Mouse (Mus musculus) heart, embryonic 13.5 days (tissue): ENCODE measurements around the gene Ttc8. TPM values are rescaled to one million over a fixed set of nuclear protein-coding genes. Genes with fewer than 3 reads are reported as not detected.

Source experiments
- ATAC-seq: fragments of 200-750 bp; cut with Nextera tagmentation; 2 replicates; pipeline ENCODE4 v1.8.0; 2017; ENCODE audit warnings: moderate TSS enrichment; ENCODE audit not compliant: insufficient number of reproducible peaks, low FRiP score, low TSS enrichment; ENCODE audit errors: extremely low read depth
- H3K27ac ChIP-seq: fragments of 300-500 bp; sonication (generic); replicated peaks from 2 replicates; pipeline ENCODE4 v1.5.1; 2015; ENCODE audit warnings: moderate library complexity, mild to moderate bottlenecking, inconsistent platforms
- H3K27me3 ChIP-seq: fragments of 300-500 bp; sonication (generic); replicated peaks from 2 replicates; pipeline ENCODE4 v1.6.1; 2015; ENCODE audit warnings: mild to moderate bottlenecking, inconsistent platforms
- H3K36me3 ChIP-seq: fragments of 300-500 bp; sonication (generic); 2 replicates; pipeline ENCODE4 v1.6.1; 2015; ENCODE audit warnings: mild to moderate bottlenecking, inconsistent platforms
- H3K4me1 ChIP-seq: fragments of 300-500 bp; sonication (generic); 2 replicates; pipeline ENCODE4 v1.6.1; 2015; ENCODE audit warnings: inconsistent platforms
- H3K4me2 ChIP-seq: fragments of 300-500 bp; sonication (generic); 2 replicates; pipeline ENCODE4 v1.6.1; 2015; ENCODE audit warnings: inconsistent platforms, mild to moderate bottlenecking, moderate library complexity
- H3K4me3 ChIP-seq: fragments of 300-500 bp; sonication (generic); 2 replicates; pipeline ENCODE4 v1.5.1; 2015; ENCODE audit warnings: moderate library complexity, mild to moderate bottlenecking, inconsistent platforms
- H3K9ac ChIP-seq: fragments of 300-500 bp; sonication (generic); 2 replicates; pipeline ENCODE4 v1.6.1; 2015; ENCODE audit warnings: inconsistent platforms, mild to moderate bottlenecking, moderate library complexity
- H3K9me3 ChIP-seq: fragments of 300-500 bp; sonication (generic); 2 replicates; pipeline ENCODE4 v1.6.1; 2016; ENCODE audit warnings: inconsistent platforms
- WGBS: fragments of 180-500 bp; shearing (Covaris S2); methylation state at CpG from one replicate; pipeline ENCODE4 v1.1.7; 2015; ENCODE audit warnings: mixed read lengths; 5-methylcytosine and 5-hydroxymethylcytosine counted together
- polyA plus RNA-seq: library from polyadenylated mRNA; unstranded; fragments of >200 nt; fragmentation: Nextera tagmentation; extraction: Ambion mirVana; gene quantifications from 2 replicates; pipeline ENCODE4 v1.2.1, GENCODE M21; 2015

Gene Ttc8
- polyA plus RNA-seq, 1 experiment from 2014 or later, result 14.4 TPM

DNA sequence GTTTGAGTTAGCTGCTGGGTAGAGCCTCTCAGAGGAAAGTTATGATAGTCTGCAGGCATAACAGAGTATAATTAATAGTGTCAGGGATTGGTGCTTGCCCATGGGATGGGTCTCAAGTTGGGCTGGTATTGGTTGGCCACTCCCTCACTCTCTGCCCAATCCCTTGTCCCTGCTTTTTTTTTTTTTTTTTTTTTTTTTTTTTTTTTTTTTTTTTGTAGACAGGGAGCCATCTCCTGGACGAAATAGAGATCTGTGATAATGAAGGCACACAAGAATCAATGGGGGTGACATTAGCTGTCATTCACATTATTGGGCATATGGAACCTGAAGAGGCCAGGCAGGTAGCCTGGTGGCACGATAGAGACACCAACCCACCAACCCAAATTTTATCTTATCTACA is 79.9 kb downstream of the Ttc8 start:
- H3K27me3 ChIP-seq, result no peaks in the 10 kb centered on the region
- no peak overlapping the region for H3K27ac ChIP-seq
- no peak overlapping the region for H3K4me3 ChIP-seq
- no peaks in the 10 kb centered on the region for H3K4me1 ChIP-seq
- no peaks in the 10 kb centered on the region for H3K36me3 ChIP-seq
- WGBS, result 52% methylated on average over 2 of the region's 2 CpGs
- ATAC-seq, result no peak
- H3K9ac ChIP-seq, result no peak overlapping the region
- H3K4me2 ChIP-seq, result no peak overlapping the region
- H3K9me3 ChIP-seq, result no peaks in the 10 kb centered on the region

DNA sequence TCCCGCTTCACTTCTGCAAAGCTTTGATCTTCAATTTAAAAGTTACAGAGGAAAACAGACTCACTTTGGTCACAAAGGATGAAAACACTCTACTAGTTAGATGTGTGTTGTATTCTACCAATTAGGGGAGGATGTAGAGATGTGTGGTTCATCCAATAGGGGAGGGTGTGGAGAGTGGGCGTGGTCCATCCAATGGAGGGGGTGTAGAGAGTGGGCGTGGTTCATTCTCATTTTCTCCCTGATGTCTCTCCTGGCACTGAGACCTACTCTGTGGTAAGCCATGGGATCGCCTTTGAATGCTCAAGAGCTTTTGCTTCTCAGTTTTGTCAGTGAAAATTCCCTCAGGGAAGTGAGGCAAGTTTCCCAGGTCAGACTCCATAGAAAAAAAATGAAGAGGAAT is 82.7 kb downstream of the Ttc8 start:
- ATAC-seq, result no peak
- Histone ChIP-seq H3K36me3 (no peaks in the 10 kb centered on the region), H3K9ac (no peak overlapping the region), H3K4me1 (no peaks in the 10 kb centered on the region), H3K4me2 (no peak overlapping the region), H3K9me3 (no peaks in the 10 kb centered on the region), H3K27me3 (no peaks in the 10 kb centered on the region), H3K27ac (no peak overlapping the region), H3K4me3 (no peak overlapping the region)
- 52% methylated on average over 4 of the region's 4 CpGs for WGBS

DNA sequence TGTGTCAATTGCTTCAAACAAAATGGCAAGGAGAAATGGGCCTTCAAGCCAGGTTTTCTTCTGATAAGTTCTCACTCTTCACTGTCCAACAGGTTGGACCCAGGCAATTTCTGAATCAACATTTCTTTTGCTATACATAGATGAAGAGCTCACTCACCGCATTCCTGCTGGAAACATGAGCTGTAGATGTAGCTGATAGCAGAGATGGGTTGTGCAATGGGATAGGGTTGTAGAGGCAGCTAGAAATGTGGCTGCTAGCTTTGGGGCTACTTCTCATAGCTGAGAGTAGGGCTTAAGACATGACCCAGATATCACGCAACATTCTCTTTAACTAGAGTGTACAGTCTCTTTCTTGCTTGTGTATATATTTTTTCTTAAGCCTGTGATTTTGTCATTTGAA is 84.4 kb downstream of the Ttc8 start:
- H3K4me3 ChIP-seq, result no peak overlapping the region
- no peaks in the 10 kb centered on the region for H3K27me3 ChIP-seq
- H3K4me1 ChIP-seq, result no peaks in the 10 kb centered on the region
- no peaks in the 10 kb centered on the region for H3K36me3 ChIP-seq
- no peak overlapping the region for H3K4me2 ChIP-seq
- H3K9me3 ChIP-seq, result no peaks in the 10 kb centered on the region
- H3K27ac ChIP-seq, result no peak overlapping the region
- WGBS, result 75% methylated on average over 2 of the region's 2 CpGs
- no peak for ATAC-seq
- H3K9ac ChIP-seq, result no peak overlapping the region

DNA sequence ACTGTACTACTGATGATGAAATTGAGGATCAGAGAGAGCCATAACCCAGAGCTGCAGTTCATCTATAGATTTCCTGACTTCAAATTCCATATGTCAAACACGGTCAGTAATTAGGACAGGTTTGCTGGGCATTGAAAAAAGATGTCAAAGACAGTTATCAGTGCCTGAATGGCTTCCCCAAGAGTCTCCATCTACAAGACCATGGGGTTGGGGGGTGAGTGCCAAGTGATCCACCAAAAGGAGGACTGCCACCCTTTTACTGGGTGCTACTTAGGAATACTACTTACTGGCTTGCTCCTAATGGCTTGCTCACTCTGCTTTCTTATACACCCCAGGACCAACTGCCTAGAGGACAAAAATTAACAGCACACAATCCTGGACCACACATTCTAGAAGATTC is 88.4 kb downstream of the Ttc8 start:
- H3K4me2 ChIP-seq, result no peak overlapping the region
- H3K27me3 ChIP-seq, result no peaks in the 10 kb centered on the region
- H3K9ac ChIP-seq, result no peak overlapping the region
- H3K4me3 ChIP-seq, result no peak overlapping the region
- 83% methylated on average over 1 of the region's 1 CpGs for WGBS
- no peaks in the 10 kb centered on the region for H3K9me3 ChIP-seq
- no peaks in the 10 kb centered on the region for H3K36me3 ChIP-seq
- H3K4me1 ChIP-seq, result peaks cover 3% of the 10 kb centered on the region; the same call in 1 of the 2 replicates
- H3K27ac ChIP-seq, result no peak overlapping the region
- no peak for ATAC-seq

DNA sequence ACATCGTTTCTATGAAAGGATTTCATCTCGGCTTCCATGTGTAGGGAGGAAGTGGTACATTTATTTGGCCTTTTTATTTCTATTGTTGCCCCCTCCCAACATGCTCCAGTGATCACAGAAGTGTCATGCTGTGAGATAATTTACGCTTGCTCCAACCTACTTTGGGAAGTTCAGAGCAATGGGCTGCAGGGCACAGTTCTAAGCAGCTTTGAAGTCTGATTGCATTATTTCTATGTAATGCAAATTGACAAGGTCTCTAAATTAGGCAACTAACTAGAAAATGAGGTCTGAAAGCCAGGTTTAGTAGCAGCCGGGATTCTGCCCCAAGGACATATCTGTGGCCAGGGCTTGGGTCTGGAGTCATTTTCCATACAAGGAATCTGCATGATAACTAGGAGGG is 89.1 kb downstream of the Ttc8 start:
- no peak overlapping the region for H3K27ac ChIP-seq
- H3K9ac ChIP-seq, result no peak overlapping the region
- no peaks in the 10 kb centered on the region for H3K27me3 ChIP-seq
- ATAC-seq, result no peak
- H3K36me3 ChIP-seq, result no peaks in the 10 kb centered on the region
- H3K4me3 ChIP-seq, result no peak overlapping the region
- peaks cover 3% of the 10 kb centered on the region; the same call in 1 of the 2 replicates for H3K4me1 ChIP-seq
- no peaks in the 10 kb centered on the region for H3K9me3 ChIP-seq
- WGBS, result 77% methylated on average over 4 of the region's 4 CpGs
- H3K4me2 ChIP-seq, result no peak overlapping the region

DNA sequence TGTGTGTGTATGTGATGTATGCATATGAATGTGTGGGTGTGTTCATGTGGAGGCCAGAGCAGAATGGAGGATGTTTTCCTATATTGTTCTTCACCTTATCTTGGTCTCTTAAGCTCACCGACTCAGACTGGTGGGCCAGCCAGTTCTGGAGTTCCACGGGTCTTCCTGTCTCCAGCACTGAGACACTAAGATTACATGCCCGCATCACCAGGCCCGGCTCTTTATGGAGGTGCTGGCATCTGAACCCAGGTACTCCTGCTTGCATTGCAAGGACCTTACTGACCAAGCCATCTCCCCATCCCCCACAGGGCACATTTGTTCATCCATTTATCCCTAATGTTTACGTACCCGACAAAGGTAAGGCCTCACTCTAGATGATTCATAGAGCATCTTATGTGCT is 89.7 kb downstream of the Ttc8 start:
- no peak overlapping the region for H3K9ac ChIP-seq
- H3K27me3 ChIP-seq, result no peaks in the 10 kb centered on the region
- ATAC-seq, result no peak
- H3K36me3 ChIP-seq, result no peaks in the 10 kb centered on the region
- peaks cover 3% of the 10 kb centered on the region; the same call in 1 of the 2 replicates for H3K4me1 ChIP-seq
- no peaks in the 10 kb centered on the region for H3K9me3 ChIP-seq
- H3K4me3 ChIP-seq, result no peak overlapping the region
- no peak overlapping the region for H3K27ac ChIP-seq
- 73% methylated on average over 6 of the region's 6 CpGs for WGBS
- H3K4me2 ChIP-seq, result no peak overlapping the region

DNA sequence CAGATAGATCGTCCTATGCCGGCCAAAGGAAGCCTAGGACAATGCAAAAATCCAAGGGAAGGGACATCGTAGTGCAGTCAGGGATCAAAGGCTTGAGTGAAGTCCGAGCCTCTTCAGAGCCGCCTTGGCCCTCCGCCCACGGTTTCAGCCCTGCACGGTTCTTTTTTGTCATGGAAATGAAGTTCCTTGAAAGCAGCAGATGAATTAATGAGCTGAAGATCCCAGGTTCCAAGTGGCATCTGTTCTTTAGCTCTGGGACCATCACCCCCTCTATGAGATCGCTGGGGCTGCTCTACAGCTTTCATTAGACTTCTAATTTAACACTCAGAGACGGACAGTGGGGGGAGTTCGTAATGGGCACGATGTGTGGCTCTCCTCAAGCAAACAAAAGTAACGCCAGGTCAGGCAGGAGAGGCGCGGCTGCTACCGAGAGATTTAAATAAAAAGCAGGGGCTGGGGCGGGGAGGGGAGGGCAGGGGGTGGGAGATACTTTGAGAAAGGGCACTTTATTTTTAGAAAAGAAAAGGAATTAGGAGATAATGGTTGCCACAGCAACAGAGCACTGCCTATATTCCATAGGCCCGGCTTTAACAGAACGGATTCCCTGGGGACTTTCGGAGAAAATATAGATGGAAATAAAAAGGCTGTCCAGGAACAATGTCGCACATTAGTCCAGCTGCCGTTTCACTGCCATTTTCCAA is 90.9 kb downstream of the Ttc8 start:
- peak overlapping the region; percentile 34 for H3K4me3 ChIP-seq
- H3K27ac ChIP-seq, result no peak overlapping the region
- no peak for ATAC-seq
- no peaks in the 10 kb centered on the region for H3K36me3 ChIP-seq
- no peaks in the 10 kb centered on the region for H3K9me3 ChIP-seq
- no peaks in the 10 kb centered on the region for H3K27me3 ChIP-seq
- peak overlapping the region; percentile 33 for H3K9ac ChIP-seq
- WGBS, result 13% methylated on average over 22 of the region's 22 CpGs
- peak overlapping the region; percentile 64 for H3K4me2 ChIP-seq
- H3K4me1 ChIP-seq, result peaks cover 3% of the 10 kb centered on the region; the same call in 1 of the 2 replicates

DNA sequence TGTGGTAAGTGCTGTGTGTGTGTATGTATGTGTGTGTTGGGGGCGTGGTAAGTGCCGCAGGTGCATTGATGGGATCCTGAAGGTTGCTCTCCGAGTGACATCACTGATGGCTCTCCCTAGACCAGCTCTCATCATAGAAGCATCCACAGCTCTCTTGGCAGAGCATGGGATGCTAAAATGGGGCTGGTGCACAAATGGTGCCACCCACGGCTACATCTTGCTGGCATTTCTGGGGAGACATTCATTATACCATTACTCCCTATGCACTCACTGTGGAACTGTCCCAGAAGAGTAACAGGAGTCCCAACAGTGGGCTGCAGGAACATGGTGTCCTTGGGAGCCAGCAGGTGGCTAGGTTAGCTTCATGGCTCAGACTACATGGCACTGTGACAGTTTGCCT is 95.5 kb downstream of the Ttc8 start:
- Histone ChIP-seq H3K27ac (no peak overlapping the region), H3K4me1 (peaks cover 3% of the 10 kb centered on the region; the same call in 1 of the 2 replicates), H3K27me3 (no peaks in the 10 kb centered on the region), H3K36me3 (no peaks in the 10 kb centered on the region), H3K9me3 (no peaks in the 10 kb centered on the region), H3K9ac (no peak overlapping the region), H3K4me2 (no peak overlapping the region), H3K4me3 (no peak overlapping the region)
- 75% methylated on average over 4 of the region's 4 CpGs for WGBS
- ATAC-seq, result no peak

DNA sequence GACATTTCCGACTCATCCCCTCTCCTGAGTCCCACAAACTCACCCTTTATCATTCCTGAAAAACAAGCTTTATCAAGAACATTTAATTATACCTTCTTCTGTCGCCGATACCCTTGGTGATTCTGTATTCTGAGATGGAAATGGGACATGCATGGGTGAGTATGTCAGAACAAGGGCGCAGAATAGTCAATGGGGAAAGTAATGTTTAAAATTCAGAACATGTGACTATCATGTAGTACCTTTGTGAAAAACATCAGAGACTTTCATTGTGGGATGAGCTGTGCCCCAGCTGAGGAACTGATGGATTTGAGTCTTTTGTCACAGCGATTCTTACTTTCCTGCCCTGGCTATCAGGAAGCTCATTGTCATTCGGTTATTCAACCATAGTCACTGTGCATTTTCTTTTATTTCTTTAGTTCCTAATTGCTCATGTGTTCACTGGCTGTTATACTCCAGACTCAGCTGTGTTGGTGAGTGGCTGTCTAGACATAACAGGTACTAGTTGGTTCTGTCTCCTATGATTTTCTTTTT is 104.1 kb downstream of the Ttc8 start:
- ATAC-seq, result no peak
- H3K27ac ChIP-seq, result no peak overlapping the region
- no peaks in the 10 kb centered on the region for H3K36me3 ChIP-seq
- no peaks in the 10 kb centered on the region for H3K27me3 ChIP-seq
- no peak overlapping the region for H3K4me3 ChIP-seq
- 80% methylated on average over 6 of the region's 6 CpGs for WGBS
- H3K4me2 ChIP-seq, result no peak overlapping the region
- H3K4me1 ChIP-seq, result no peaks in the 10 kb centered on the region
- H3K9ac ChIP-seq, result no peak overlapping the region
- H3K9me3 ChIP-seq, result no peaks in the 10 kb centered on the region

DNA sequence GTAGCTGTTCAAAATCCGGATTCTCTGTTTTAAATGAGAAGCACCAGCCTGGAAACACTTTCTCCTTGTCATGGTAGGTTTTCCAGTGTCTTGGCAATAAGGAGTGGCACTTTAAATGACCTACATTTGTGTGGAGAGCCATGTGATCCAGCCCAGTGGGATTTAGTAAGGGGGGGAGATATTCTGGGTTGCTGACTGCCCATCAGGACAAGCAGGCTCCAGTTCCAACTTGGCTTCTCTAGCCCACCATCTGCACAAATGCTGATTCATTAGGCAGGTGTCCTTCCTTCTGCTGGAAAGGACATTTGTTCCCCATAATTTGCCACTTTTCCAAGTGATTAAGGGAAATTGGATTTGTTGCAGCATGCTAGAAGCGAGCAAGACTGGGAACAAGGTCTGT is 105.9 kb downstream of the Ttc8 start:
- ATAC-seq, result no peak
- Histone ChIP-seq H3K4me1 (no peaks in the 10 kb centered on the region), H3K4me2 (no peak overlapping the region), H3K27ac (no peak overlapping the region), H3K9me3 (no peaks in the 10 kb centered on the region), H3K27me3 (no peaks in the 10 kb centered on the region), H3K9ac (no peak overlapping the region), H3K36me3 (no peaks in the 10 kb centered on the region), H3K4me3 (no peak overlapping the region)
- 65% methylated on average over 2 of the region's 2 CpGs for WGBS

DNA sequence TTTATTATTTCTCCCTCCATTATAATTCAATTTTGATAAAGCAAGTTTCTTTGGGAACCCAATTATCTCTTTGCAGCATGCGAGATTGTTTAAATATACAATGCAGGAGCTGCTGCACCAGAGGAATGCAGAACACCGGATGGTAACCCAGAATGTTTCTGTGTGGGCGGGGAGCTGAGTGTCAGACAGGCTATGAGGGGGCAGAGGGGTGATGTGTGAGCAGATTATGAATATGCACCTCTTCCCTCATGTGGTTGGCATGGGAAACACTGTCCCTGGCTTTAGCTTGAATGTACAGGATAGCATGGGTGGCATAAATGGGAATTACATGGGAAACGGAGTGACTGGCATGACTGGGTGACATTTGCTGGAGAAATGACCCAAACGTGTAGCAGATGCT is 108.3 kb downstream of the Ttc8 start:
- no peaks in the 10 kb centered on the region for H3K36me3 ChIP-seq
- no peak for ATAC-seq
- no peaks in the 10 kb centered on the region for H3K9me3 ChIP-seq
- 44% methylated on average over 5 of the region's 5 CpGs for WGBS
- H3K9ac ChIP-seq, result no peak overlapping the region
- H3K27ac ChIP-seq, result no peak overlapping the region
- H3K4me1 ChIP-seq, result no peaks in the 10 kb centered on the region
- no peak overlapping the region for H3K4me2 ChIP-seq
- no peak overlapping the region for H3K4me3 ChIP-seq
- H3K27me3 ChIP-seq, result no peaks in the 10 kb centered on the region

DNA sequence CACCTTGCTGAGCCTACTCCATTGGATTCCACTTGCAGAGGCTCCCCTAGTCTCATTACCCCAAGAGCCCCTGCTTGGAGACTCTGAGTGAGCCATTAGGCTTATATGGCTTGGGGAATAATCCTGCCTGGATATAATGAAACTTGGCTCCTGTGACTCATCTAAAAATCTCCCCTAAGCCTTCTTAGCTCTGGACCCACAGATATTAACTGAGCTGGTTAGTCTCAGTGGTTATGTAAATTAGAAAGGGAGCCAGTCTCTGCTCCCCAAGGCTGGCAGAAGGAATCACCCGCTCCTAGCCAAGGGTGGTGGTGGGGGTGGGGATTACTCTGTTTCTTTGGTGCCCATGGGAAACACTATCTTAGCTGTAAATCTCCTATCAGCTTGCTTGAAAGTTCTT is 109.6 kb downstream of the Ttc8 start:
- Histone ChIP-seq H3K27ac (no peak overlapping the region), H3K27me3 (no peaks in the 10 kb centered on the region), H3K4me1 (no peaks in the 10 kb centered on the region), H3K4me3 (no peak overlapping the region), H3K4me2 (no peak overlapping the region), H3K9ac (no peak overlapping the region), H3K9me3 (no peaks in the 10 kb centered on the region), H3K36me3 (no peaks in the 10 kb centered on the region)
- no peak for ATAC-seq
- 64% methylated on average over 1 of the region's 1 CpGs for WGBS
